Mouse (Mus musculus) CH12.LX (cell line): ENCODE data around the gene Spata2. TPM values are rescaled to one million over a fixed set of nuclear protein-coding genes. Genes with fewer than 3 reads are reported as not detected.
A peak's percentile ranks its signal among the peaks of the same experiment; 100 is the strongest.

Experiments
- DNase-seq: peaks from one replicate; pipeline ENCODE4 v3.0.0-alpha.2; 2013; ENCODE audit errors: extremely low read depth
- H3K27ac ChIP-seq: 2 replicates; pipeline ENCODE4 v1.5.1; 2012; ENCODE audit warnings: low read depth, mild to moderate bottlenecking, control low read depth, moderate library complexity; ENCODE audit not compliant: insufficient read depth
- H3K27me3 ChIP-seq: replicated peaks from 2 replicates; pipeline ENCODE3; 2012; ENCODE audit warnings: inconsistent platforms
- H3K36me3 ChIP-seq, 2 experiments: replicated peaks in 1 of 2; 2 replicates each; pipeline versions ENCODE3 to v1.6.1; 2012; ENCODE audit warnings: inconsistent platforms in 1 of 2, low read length in 1 of 2, mild to moderate bottlenecking in 1 of 2, mixed read lengths in 1 of 2, moderate library complexity in 1 of 2; ENCODE audit not compliant: control insufficient read depth in 1 of 2, insufficient read depth in 1 of 2
- H3K4me1 ChIP-seq, 2 experiments: 2 replicates each; pipeline ENCODE4 v1.6.1; 2012; ENCODE audit warnings: inconsistent platforms in 1 of 2, moderate library complexity in 1 of 2; ENCODE audit not compliant: insufficient read depth in 2 of 2, control insufficient read depth in 1 of 2
- H3K4me2 ChIP-seq: 2 replicates; pipeline ENCODE4 v1.6.1; 2012; ENCODE audit warnings: low read depth, mild to moderate bottlenecking, control low read depth; ENCODE audit not compliant: poor library complexity, insufficient read depth, severe bottlenecking
- H3K4me3 ChIP-seq, 3 experiments: fragments of 150-350 bp in 1 of 3; sonication (generic) in 1 of 3; replicated peaks in 1 of 3; 2 replicates each; pipeline versions ENCODE3 to v1.5.1; 2011 to 2012; ENCODE audit warnings: low read depth in 2 of 3, low read length in 2 of 3, mild to moderate bottlenecking in 2 of 3, moderate library complexity in 2 of 3, control low read depth in 1 of 3, improper control_type of control experiment in 1 of 3, inconsistent platforms in 1 of 3, mixed read lengths in 1 of 3; ENCODE audit not compliant: poor library complexity in 1 of 3
- H3K79me2 ChIP-seq: replicated peaks from 2 replicates; pipeline ENCODE4 v1.6.1; 2012; ENCODE audit warnings: mild to moderate bottlenecking, moderate library complexity; ENCODE audit not compliant: control insufficient read depth, poor library complexity, insufficient read depth, severe bottlenecking; ENCODE audit errors: extremely low read depth
- H3K9ac ChIP-seq: 2 replicates; pipeline ENCODE4 v1.6.1; 2012; ENCODE audit warnings: low read depth, mild to moderate bottlenecking, control low read depth, moderate library complexity; ENCODE audit not compliant: insufficient read depth
- H3K9me3 ChIP-seq: replicated peaks from 2 replicates; pipeline ENCODE3; 2012; ENCODE audit warnings: low read length, inconsistent platforms, mixed read lengths
- BHLHE40 ChIP-seq: IDR thresholded peaks from 2 replicates; pipeline ENCODE4 v1.6.1; 2011; ENCODE audit warnings: mild to moderate bottlenecking, low read depth, low read length, improper control_type of control experiment
- CTCF ChIP-seq, 2 experiments: IDR thresholded peaks in 1 of 2; conservative IDR thresholded peaks in 1 of 2; 2 replicates each; pipeline ENCODE4 v1.5.1; 2011 to 2012; ENCODE audit warnings: low read depth in 2 of 2, low read length in 2 of 2, improper control_type of control experiment in 1 of 2, inconsistent platforms in 1 of 2, mild to moderate bottlenecking in 1 of 2, moderate library complexity in 1 of 2
- ELF1 ChIP-seq: IDR thresholded peaks from 2 replicates; pipeline ENCODE4 v1.6.1; 2014; ENCODE audit warnings: low read depth, mild to moderate bottlenecking, inconsistent platforms, low read length, improper control_type of control experiment
- EP300 ChIP-seq: IDR thresholded peaks from 2 replicates; pipeline ENCODE4 v1.6.1; 2011; ENCODE audit warnings: low read length, improper control_type of control experiment
- ETS1 ChIP-seq: conservative IDR thresholded peaks from 2 replicates; pipeline ENCODE4 v1.6.1; 2012; ENCODE audit warnings: low read depth, mild to moderate bottlenecking, inconsistent platforms, low read length, improper control_type of control experiment, moderate library complexity
- GABPA ChIP-seq: IDR thresholded peaks from 2 replicates; pipeline ENCODE4 v1.6.1; 2012; ENCODE audit warnings: low read depth, low read length, improper control_type of control experiment, inconsistent platforms; ENCODE audit not compliant: insufficient replicate concordance
- HCFC1 ChIP-seq: IDR thresholded peaks from 2 replicates; pipeline ENCODE4 v1.6.1; 2012; ENCODE audit warnings: low read depth, mild to moderate bottlenecking, inconsistent platforms, low read length, improper control_type of control experiment
- IRF4 ChIP-seq: IDR thresholded peaks from 2 replicates; pipeline ENCODE4 v1.6.1; 2014; ENCODE audit warnings: low read depth, mild to moderate bottlenecking, inconsistent platforms, low read length, improper control_type of control experiment
- JUN ChIP-seq: IDR thresholded peaks from 2 replicates; pipeline ENCODE4 v1.6.1; 2011; ENCODE audit warnings: low read depth, mild to moderate bottlenecking, low read length, improper control_type of control experiment, moderate library complexity; ENCODE audit not compliant: insufficient read depth
- JUND ChIP-seq: conservative IDR thresholded peaks from 2 replicates; pipeline ENCODE4 v1.6.1; 2011; ENCODE audit warnings: low read depth, low read length, improper control_type of control experiment
- KAT2A ChIP-seq: IDR thresholded peaks from 2 replicates; pipeline ENCODE4 v1.6.1; 2012; ENCODE audit warnings: low read length, improper control_type of control experiment, inconsistent platforms; ENCODE audit not compliant: insufficient replicate concordance
- MAFK ChIP-seq: IDR thresholded peaks from 2 replicates; pipeline ENCODE4 v1.6.1; 2011; ENCODE audit warnings: low read length, improper control_type of control experiment; ENCODE audit not compliant: insufficient replicate concordance
- MAX ChIP-seq: IDR thresholded peaks from 2 replicates; pipeline ENCODE4 v1.6.1; 2011; ENCODE audit warnings: low read length, improper control_type of control experiment
- MEF2A ChIP-seq: IDR thresholded peaks from 2 replicates; pipeline ENCODE4 v1.6.1; 2014; ENCODE audit warnings: low read depth, mild to moderate bottlenecking, inconsistent platforms, low read length, improper control_type of control experiment, borderline replicate concordance
- MXI1 ChIP-seq: IDR thresholded peaks from 2 replicates; pipeline ENCODE4 v1.6.1; 2011; ENCODE audit warnings: mild to moderate bottlenecking, low read depth, low read length, improper control_type of control experiment
- NELFE ChIP-seq: IDR thresholded peaks from 2 replicates; pipeline ENCODE4 v1.6.1; 2011; ENCODE audit warnings: low read depth, low read length, improper control_type of control experiment
- NRF1 ChIP-seq: IDR thresholded peaks from 2 replicates; pipeline ENCODE4 v1.6.1; 2014; ENCODE audit warnings: low read depth, mild to moderate bottlenecking, inconsistent platforms, low read length, improper control_type of control experiment, moderate library complexity
- PAX5 ChIP-seq: IDR thresholded peaks from 2 replicates; pipeline ENCODE4 v1.6.1; 2012; ENCODE audit warnings: low read length, inconsistent platforms, mixed read lengths
- SMC3 ChIP-seq: IDR thresholded peaks from 2 replicates; pipeline ENCODE4 v1.6.1; 2011; ENCODE audit warnings: low read depth, low read length, improper control_type of control experiment
- USF1 ChIP-seq: IDR thresholded peaks from 2 replicates; pipeline ENCODE4 v1.6.1; 2014; ENCODE audit warnings: low read depth, mild to moderate bottlenecking, inconsistent platforms, low read length, improper control_type of control experiment
- ZNF384 ChIP-seq: IDR thresholded peaks from 2 replicates; pipeline ENCODE4 v1.6.1; 2012; ENCODE audit warnings: low read depth, low read length, improper control_type of control experiment, inconsistent platforms
- dilution Hi-C: fragments of 300-500 bp; cut with MboI; formaldehyde crosslinking; loops from 2 replicates; pipeline ENCODE4 v1.14.3; 2020; ENCODE audit warnings: low sequenced_read_pairs; ENCODE audit not compliant: extremely low pct_unique_long_range_greater_than_20kb, extremely low pct_ligation_motif_present
- in situ Hi-C: fragments of 300-500 bp; cut with MboI; formaldehyde crosslinking; loops from 3 replicates; pipeline ENCODE4 v1.14.3; 2019; ENCODE audit warnings: low sequenced_read_pairs, low pct_ligation_motif_present, low pct_unique_long_range_greater_than_20kb, mixed read lengths
- polyA plus RNA-seq: library from polyadenylated mRNA; unstranded; fragments of >175 nt; gene quantifications from 2 replicates; pipeline ENCODE4 v1.2.1, GENCODE M21; 2012; ENCODE audit warnings: low read depth; ENCODE audit not compliant: insufficient read length
- total RNA-seq, 2 experiments: library from RNA; depleted of rRNA; stranded (reverse); fragments of 300-350 nt in 1 of 2; fragments of >200 nt in 1 of 2; gene quantifications; 2 replicates each; pipeline ENCODE4 v1.2.3; 2012 to 2014

Spata2 gene
- total and polyA plus RNA-seq, 3 experiments = 9.1 to 22.8 (median 10.5) TPM

GRCm38 (mm10) chr2:167445911-167446780 is 46.5 kb downstream of the Spata2 start (continued):
- TF ChIP-seq BHLHE40 (peak; percentile 79), MXI1 (peak; percentile 87; the same call in 1 of the 2 replicates), MAX (peak; percentile 89), JUND (no peak), USF1 (no peak), SMC3 (no peak), HCFC1 (peak; percentile 36; the same call in 1 of the 2 replicates), CTCF (conservative IDR thresholded peaks at IDR 0.05 in 1 of 2, IDR thresholded peaks at IDR 0.05 in 1 of 2; ENCODE audit: low read depth in 2 of 2, low read length in 2 of 2) (no peak), NELFE (no peak; the same call in 1 of the 2 replicates)

GRCm38 (mm10) chr2:167443411-167444193 is 49.1 kb downstream of the Spata2 start:
- Histone ChIP-seq H3K36me3 (peaks cover 63 to 84% of the 10 kb centered on the region in 2 experiments), H3K27ac (no peak overlapping the region), H3K4me2 (no peak overlapping the region), H3K4me3 (no peak overlapping the region), H3K9me3 (peaks cover 3% of the 10 kb centered on the region), H3K9ac (no peak overlapping the region), H3K4me1 (peaks cover 21 to 58% of the 10 kb centered on the region in 2 experiments), H3K27me3 (no peaks in the 10 kb centered on the region), H3K79me2 (no peaks in the 10 kb centered on the region)
- TF ChIP-seq PAX5 (no peak), MEF2A (no peak), ZNF384 (0 out of 2 replicates have a peak, but pooled peaks have one; percentile 17), IRF4 (no peak), MAFK (no peak), ELF1 (no peak)
- DNase-seq = no peak
- in situ Hi-C loops = no loop called here
- dilution Hi-C loops = no loop called here

DNA sequence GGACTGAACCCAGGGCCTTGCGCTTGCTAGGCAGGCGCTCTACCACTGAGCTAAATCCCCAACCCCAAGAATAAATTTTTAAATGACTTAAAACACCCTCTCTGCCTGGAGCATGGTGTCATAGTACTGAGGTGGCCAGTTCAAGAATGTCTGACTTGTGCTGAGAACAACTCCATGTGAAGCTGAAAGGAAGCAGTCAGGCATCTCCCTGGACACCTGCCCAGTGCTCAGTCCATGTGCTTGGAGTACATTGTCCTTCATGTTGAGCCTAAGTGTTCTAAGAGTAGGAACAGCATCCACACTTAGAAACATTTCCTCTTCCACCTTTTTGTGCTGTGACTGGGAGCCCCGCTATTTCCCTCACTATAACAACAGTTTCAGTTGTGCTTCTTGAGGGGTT is 53.3 kb downstream of the Spata2 start:
- H3K27me3 ChIP-seq = no peaks in the 10 kb centered on the region
- peaks cover 69 to 84% of the 10 kb centered on the region in 2 experiments for H3K36me3 ChIP-seq
- dilution Hi-C loops (no loop called here), in situ Hi-C loops (no loop called here)
- peaks cover 2 to 22% of the 10 kb centered on the region in 2 experiments; a peak in 3 of 4 replicates for H3K4me1 ChIP-seq
- TF ChIP-seq NRF1 (no peak), GABPA (no peak), ZNF384 (no peak), MAFK (no peak), ETS1 (no peak), KAT2A (no peak), JUN (no peak), EP300 (no peak)
- H3K27ac ChIP-seq = no peak overlapping the region
- H3K4me3 ChIP-seq = no peak overlapping the region
- no peak overlapping the region for H3K9ac ChIP-seq
- peaks cover 4% of the 10 kb centered on the region for H3K9me3 ChIP-seq
- no peak for DNase-seq
- H3K79me2 ChIP-seq = no peaks in the 10 kb centered on the region
- H3K4me2 ChIP-seq = no peak overlapping the region
